Mouse (Mus musculus): ENCODE measurements around the gene Pcyt2.

DNA sequence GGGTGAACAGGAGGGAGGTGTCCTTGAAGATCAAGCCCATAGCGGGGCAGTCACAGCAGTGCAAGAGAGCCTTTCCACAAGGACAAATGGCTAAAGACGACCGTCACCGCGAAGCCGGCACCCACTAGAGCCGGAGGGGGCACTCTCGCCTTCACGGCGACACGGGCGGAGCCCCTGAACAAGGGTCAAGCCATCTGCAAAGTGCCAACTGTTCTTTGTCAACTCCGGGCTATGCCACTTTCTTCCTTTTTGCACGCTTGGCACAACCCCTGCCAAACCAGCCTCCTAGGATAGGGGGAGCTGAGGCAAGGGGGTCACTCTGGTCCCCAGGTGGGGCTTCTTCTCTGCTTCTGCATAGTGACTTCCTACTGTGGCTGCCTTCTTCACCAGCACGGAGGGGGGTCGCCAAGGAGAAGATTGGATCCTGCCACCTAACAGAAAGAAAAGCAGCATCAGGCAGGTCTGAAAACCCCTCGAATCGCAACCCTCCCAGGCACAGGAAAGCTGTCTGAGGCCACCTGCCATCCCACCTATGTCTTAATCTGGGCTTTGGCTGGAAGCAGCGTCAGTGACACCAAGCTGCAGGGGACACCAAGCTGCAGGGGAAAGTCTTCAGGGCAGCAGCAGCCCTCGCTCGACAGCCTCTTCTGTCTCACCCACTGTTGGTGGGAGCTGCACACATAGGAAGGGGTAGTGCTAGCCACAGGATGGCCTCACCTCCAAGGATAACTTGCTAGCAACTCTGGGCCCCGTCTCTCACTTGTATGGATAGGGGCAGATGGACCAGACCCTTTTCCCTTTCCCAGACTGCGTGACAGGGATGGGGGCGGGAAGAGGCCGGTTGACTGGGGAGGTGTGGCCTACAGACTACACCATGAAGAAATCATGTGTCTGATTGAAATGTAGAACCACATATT, 1.1 kb upstream of the Pcyt2 start:
- TF ChIP-seq POLR2A (IDR thresholded peaks at IDR 0.05; ENCODE audit: borderline replicate concordance, extremely low read depth, low read depth, low read length) (no peak), CTCF (IDR thresholded peaks at IDR 0.05; ENCODE audit: insufficient read depth, low read length) (no peak)
